Mouse (Mus musculus): ENCODE data around the gene Nhlrc1.

DNA sequence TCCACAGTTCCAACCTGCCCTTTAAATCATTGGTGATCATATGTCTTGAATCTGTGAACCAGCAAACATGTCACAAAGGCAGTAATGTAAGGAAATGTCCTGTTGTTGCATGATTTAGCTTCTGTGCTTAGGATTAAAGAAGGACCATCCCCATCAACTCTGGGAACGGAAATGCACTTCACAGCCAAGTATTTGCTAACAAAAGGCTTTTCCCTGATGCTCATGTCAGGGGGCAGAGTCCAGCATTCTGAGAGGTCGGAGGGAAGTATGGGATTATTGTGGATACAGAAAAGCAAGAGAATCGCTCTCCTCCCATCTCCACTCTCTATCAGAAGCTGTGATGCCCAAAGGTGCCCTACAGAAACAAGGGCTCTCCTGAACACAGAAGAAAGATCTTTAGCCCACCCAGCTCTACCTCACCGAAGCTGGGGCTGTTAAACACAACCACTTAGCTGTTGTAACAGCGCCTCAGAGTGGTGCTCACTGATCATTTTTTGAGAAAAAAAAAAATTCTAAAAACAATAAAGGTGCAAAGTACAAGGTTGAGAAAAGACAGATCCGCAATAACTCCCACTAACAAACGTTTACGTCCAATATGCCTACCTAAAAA, 27.5 kb upstream of the Nhlrc1 start:
- TF ChIP-seq CTCF (IDR thresholded peaks at IDR 0.05; ENCODE audit: extremely low read depth, insufficient read depth, low read length), result no peak
- no peak for TF ChIP-seq POLR2A (IDR thresholded peaks at IDR 0.05; ENCODE audit: extremely low read depth, insufficient read depth, low read length)
